Mouse (Mus musculus): Measurements from ENCODE around the gene Fancb. TPM values are rescaled to one million over a fixed set of nuclear protein-coding genes. Genes with fewer than 3 reads are reported as not detected.

Gene Fancb
- total RNA-seq (2021), result 1 to 10 TPM; 1.1 to 1.4 TPM
- long read RNA-seq, experiment 1, partial matches to known transcripts, result 0 of 2 reads
- long read RNA-seq, experiment 1, other reads (novel, unspliced or antisense), result 0 of 2 reads
- long read RNA-seq, experiment 2, partial matches to known transcripts, result 0 of 1 reads
- long read RNA-seq, experiment 2, other reads (novel, unspliced or antisense), result 0 of 1 reads

DNA sequence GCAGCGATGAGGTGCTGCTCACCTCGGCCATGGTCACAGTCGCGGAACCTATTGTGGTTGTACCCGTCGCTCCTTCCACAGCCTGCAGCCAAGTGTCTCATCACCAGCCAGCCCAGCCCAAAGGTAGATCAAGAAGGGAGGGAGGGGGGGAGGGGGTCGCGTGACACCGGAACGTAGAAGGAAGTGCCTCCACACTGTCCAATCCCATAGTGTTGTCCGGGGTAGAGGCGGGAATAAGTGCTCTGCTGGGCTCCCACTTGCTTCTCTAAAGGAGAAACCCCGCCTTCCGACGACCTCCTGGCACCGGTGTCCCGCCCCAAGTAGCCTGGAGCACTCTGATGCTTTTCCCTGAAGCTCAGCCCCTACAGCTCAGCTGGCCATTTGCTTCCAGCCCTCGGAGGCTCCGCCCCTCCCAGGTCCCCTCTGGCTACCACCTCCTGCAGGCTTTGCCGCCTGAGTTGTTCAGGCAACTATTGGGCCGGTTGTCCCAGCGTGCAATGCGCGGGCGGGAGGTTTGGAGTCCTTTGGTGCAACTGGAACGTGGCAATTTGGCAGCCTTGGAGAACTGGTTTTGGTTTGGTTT lies at the start of gene Fancb, which contains the start of gene Mospd2:
Gene Fancb, plus strand, starts transcription at position 400 of the 583 bp plus-strand sequence.
Gene Mospd2, minus strand, starts transcription at position 183 of the 583 bp plus-strand sequence.
- intact Hi-C loops (cut with DNase I), result no loop called here
- H3K4me3 ChIP-seq, result peak within 1 kb of the TSS; percentile 64
- peak; percentile 70 to 82 for DNase-seq (ENCODE audit: extremely low spot score in 1 of 2, low spot score in 2 of 2)
- TF ChIP-seq CTCF (IDR thresholded peaks at IDR 0.05), result no peak
- peak within 1 kb of the TSS; percentile 60 for H3K27ac ChIP-seq

DNA sequence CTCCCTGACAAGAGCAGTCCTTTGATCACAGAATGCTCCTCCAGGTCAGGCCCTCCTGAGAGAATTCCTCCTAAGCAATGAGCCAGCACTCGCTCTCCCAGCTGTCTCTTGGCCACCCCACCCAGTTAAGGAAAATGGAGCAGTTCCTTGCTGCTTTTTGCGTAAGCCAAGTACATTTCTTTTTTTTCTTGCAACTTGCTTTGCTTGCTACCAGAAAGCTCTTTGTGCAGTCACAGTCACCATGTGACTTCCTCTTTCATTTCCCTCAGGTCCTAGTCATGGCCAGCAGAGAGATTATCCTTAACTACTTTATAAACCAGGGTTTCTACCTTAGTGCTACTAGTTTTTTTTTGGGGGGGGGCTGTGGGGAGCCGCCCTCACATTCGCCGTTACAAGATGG lies 38.9 kb upstream of the Fancb start:
- no peak for TF ChIP-seq CTCF (IDR thresholded peaks at IDR 0.05)
- intact Hi-C loops (cut with DNase I), result no loop called here
- DNase-seq (ENCODE audit: extremely low spot score in 1 of 2, low spot score in 2 of 2), result no peak
- no peak overlapping the region for H3K27ac ChIP-seq
- H3K4me3 ChIP-seq, result no peak overlapping the region

DNA sequence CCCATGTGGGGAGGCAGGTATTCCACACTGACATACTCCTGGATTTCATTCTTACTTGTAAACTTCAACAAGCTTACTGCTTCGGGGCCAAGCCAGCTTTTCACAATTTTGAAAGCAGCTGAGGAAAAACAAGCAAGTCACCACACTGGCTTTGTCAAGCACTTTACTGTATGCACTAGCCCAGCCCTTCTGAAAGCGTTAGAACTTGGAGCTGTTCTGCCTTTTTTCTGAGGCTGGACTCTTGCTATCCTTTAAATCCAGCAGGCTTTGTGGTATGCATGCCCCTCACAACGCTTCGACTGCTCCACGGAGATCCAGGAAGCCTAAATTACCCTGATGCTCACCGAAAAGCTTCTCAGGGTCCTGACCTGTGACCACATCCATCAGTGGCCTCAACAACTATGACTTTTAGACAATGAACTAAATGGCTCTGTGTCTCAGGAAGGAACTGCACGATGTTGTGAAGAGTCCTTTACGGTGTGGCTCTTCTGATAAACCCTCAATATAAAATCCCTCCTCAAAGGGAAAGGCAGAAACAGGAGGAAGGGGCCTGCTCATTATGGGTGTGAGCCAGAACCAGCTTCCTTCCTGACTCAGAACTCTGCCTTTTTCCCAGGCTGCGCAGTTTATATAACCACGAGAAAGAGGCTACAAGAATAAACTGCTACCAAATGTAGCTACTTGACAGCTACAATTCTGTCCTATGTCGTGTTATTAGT lies 28.4 kb upstream of the Fancb start:
- 0 out of 2 replicates have a peak overlapping the region, but pooled peaks have one; percentile 24 for H3K27ac ChIP-seq
- no peak for TF ChIP-seq CTCF (IDR thresholded peaks at IDR 0.05)
- no peak overlapping the region for H3K4me3 ChIP-seq
- no peak for DNase-seq (ENCODE audit: extremely low spot score in 1 of 2, low spot score in 2 of 2)
- intact Hi-C loops (cut with DNase I), result no loop called here

DNA sequence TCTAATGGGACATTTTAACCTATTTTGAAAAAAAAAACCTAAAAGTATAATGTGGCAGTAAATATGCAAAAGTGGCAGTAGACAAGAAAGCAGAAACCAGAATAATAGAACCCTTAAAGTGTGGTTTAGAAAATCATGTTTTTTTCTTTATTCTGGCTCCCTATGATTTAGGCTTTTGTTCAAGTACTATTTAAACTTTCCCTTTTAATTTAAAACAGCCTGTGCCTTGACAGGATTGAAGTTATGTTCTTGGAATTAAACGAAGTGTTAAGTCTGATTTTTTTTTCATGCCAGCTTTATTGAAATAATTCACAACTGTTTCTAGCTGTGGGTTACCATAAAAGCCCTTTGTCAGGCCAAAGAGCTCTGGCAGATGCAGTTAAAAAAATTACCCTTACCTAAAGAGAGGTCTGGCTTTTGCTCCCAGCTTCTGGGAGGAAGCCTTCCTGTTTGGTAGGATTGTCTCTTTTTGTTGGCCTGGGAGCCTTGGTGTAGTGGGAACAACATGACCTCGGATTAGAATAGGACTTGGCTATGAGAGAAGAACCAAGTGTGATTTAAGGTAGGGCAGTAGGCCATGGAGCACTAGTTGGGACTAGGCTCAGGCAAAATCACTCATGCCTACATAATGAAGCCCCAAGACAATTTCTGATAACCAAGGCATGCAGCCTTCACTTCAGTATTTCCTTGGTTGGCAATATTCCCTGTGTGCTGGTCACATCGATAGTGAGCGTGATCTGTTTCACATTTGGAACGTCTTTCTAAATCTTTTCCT lies 27.6 kb upstream of the Fancb start:
- DNase-seq (ENCODE audit: extremely low spot score in 1 of 2, low spot score in 2 of 2), result no peak
- TF ChIP-seq CTCF (IDR thresholded peaks at IDR 0.05), result no peak
- Histone ChIP-seq H3K4me3 (no peak overlapping the region), H3K27ac (no peak overlapping the region)
- intact Hi-C loops (cut with DNase I), result no loop called here

DNA sequence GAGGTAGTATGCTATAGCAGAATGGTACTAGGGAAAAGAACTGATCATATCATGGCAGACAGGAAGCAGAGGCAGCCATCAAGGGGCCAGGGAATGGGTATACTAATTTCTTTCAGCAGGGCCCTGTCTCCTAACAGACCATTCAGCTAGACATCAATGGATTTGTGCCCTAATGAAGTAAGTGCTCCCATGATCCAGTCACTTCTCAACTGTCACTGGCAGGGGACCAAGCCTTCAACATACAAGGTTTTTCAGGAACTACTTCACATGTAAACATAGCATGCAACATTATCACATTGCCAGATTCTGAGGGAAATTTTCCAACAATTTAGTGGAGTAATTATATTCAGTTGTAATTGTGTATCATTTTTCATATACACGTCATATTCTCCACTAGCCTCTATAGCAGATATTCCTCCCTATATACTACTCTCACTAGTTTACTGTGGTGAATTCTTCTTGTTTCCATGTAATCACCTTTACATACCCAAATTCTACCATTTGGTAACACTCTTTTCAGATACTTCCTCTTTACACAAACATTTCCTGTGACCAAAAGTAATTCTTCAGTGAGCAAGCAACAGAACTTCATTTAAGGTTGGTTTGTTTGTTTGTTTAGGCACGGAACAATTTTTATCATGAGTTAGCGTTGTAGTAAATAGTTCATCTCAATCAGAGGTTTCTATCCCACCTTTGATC lies 14.5 kb upstream of the Fancb start:
- no peak for TF ChIP-seq CTCF (IDR thresholded peaks at IDR 0.05)
- Histone ChIP-seq H3K27ac (no peak overlapping the region), H3K4me3 (no peak overlapping the region)
- DNase-seq (ENCODE audit: extremely low spot score in 1 of 2, low spot score in 2 of 2), result no peak
- intact Hi-C loops (cut with DNase I), result no loop called here

DNA sequence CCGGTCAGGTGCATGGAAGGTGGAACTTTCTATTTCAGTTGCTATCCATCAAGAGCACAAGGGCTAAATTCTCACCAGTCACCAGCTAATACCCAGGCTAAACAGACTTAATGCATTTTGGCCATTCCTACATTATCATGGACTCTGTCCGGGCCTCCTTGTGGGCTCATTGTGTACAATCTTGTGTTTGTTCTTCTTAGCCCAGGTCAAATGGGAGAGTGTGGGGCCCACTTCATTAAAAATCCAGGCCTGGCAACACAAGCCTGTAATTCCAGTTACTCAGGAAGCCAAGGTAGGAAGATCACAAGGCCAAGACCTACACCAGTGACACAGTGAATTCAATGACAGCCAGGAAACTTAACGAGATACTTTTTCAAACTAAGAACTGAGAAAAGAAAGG lies 9.2 kb upstream of the Fancb start:
- TF ChIP-seq CTCF (IDR thresholded peaks at IDR 0.05), result no peak
- intact Hi-C loops (cut with DNase I), result no loop called here

DNA sequence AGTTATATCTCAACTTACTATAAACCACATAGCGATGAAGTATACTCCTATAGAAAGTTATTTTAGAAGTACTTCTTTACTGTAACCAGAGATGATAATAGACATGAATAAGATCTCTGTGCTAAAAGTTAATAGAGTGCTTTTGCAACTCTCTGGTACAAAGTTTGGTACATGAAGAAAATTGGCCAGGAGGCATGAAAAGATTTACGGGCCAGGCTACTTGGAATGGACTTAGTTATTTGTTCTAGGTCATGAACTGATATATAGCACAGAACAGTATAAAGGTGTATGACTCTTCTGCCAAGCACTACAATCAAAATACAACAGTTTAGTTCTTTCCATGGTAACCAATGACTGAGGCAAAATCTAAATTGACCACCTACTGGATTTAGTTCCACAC lies 1.5 kb upstream of the Fancb start:
- Histone ChIP-seq H3K27ac (no peak overlapping the region), H3K4me3 (peak overlapping the region; percentile 64; the same call in 1 of the 2 replicates)
- no peak for TF ChIP-seq CTCF (IDR thresholded peaks at IDR 0.05)
- DNase-seq (ENCODE audit: extremely low spot score in 1 of 2, low spot score in 2 of 2), result no peak
- intact Hi-C loops (cut with DNase I), result no loop called here

More for the DNA sequence above, 9.2 kb upstream of the Fancb start:
- DNase-seq (ENCODE audit: extremely low spot score in 1 of 2, low spot score in 2 of 2), result no peak
- H3K4me3 ChIP-seq, result no peak overlapping the region
- H3K27ac ChIP-seq, result no peak overlapping the region

DNA sequence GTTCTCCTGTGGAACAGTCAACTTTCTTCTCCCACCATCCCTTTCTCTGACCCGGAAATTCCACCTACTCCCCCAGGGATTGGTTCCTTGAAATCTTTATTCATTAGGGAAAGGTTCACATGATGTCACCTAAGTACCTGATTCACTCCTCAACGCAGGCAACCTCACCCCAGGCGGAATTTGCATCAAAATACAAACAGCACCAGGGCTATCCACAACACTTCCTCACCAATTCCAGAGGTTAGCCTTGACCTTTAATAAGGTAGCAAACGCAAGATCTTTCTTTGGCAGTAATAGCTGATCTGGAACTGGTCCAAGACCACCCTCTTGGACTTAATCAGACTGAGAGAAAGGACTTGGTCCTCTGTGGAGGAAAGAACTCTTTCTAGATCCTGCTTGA lies 22.7 kb downstream of the Fancb start:
- intact Hi-C loops (cut with DNase I), result no loop called here
- DNase-seq (ENCODE audit: extremely low spot score in 1 of 2, low spot score in 2 of 2), result no peak
- no peak for TF ChIP-seq CTCF (IDR thresholded peaks at IDR 0.05)
- H3K27ac ChIP-seq, result no peak overlapping the region
- H3K4me3 ChIP-seq, result no peak overlapping the region

DNA sequence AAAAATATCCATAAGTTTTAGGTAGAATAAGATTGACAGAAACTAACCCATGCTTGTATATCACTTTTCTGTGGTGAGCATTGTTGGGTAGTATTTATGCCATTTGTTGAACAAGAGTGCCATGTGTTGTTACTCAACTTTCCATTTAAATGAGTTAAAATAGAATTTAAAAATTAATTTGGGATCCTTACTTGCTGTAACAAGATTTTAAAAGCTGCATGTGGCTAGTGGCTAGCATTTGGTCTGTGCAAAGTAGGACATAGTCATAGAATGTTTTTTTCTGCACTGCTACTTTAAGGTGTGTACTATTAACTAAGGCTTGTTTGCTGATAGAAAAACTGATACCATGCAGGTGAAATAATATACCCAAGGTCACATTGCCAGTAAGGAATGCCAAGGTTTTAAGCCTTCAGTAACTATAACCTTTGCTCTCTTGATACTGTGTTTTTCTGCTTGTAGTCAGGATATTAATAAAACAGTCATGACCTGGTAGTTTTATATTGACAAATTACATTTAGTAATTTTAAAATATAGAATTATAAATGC lies 24.5 kb downstream of the Fancb start, which contains the start of gene Gm17604:
Gene Gm17604, minus strand, starts transcription at position 51 of the 546 bp plus-strand sequence.
- H3K4me3 ChIP-seq, result no peak within 1 kb of the TSS
- TF ChIP-seq CTCF (IDR thresholded peaks at IDR 0.05), result no peak
- DNase-seq (ENCODE audit: extremely low spot score in 1 of 2, low spot score in 2 of 2), result no peak
- no peak within 1 kb of the TSS for H3K27ac ChIP-seq
- intact Hi-C loops (cut with DNase I), result no loop called here

Other genes with a start within 250 kb of the Fancb start
- gene Mospd2, start 217 bp upstream of the Fancb start, total RNA-seq (2021), result 10 to 100 TPM; 18.8 to 19.9 TPM
- gene Gm17604, start 24.2 kb downstream of the Fancb start, total RNA-seq (2021), result not detected